Mouse (Mus musculus): Measurements from ENCODE around the gene Arfip1. TPM values are rescaled to one million over a fixed set of nuclear protein-coding genes. Genes with fewer than 3 reads are reported as not detected.

Gene Arfip1
- polyA plus RNA-seq, 1 experiment: 16.6 TPM

GRCm38 (mm10) chr3:84505193-84505592 is 77.2 kb downstream of the Arfip1 start:
- TF ChIP-seq CTCF (IDR thresholded peaks at IDR 0.05; ENCODE audit: borderline replicate concordance, insufficient read depth, low read depth, low read length) (no peak), POLR2A (IDR thresholded peaks at IDR 0.05; ENCODE audit: borderline replicate concordance, insufficient read depth, low read length) (no peak)
- 90% methylated on average over 4 of the region's 4 CpGs for WGBS

GRCm38 (mm10) chr3:84504291-84504690 is 78.1 kb downstream of the Arfip1 start:
- Histone ChIP-seq H3K4me3 (replicated peaks; ENCODE audit: insufficient read depth, low read depth, low read length) (no peak overlapping the region), H3K27me3 (ENCODE audit: control insufficient read depth, insufficient read depth, low read length) (no peaks in the 10 kb centered on the region), H3K4me1 (ENCODE audit: control insufficient read depth, insufficient read depth, low read length) (no peaks in the 10 kb centered on the region), H3K27ac (ENCODE audit: insufficient read depth, low read length) (no peak overlapping the region)
- no peak for TF ChIP-seq CTCF (IDR thresholded peaks at IDR 0.05; ENCODE audit: borderline replicate concordance, insufficient read depth, low read depth, low read length)
- no peak for TF ChIP-seq POLR2A (IDR thresholded peaks at IDR 0.05; ENCODE audit: borderline replicate concordance, insufficient read depth, low read length)
- WGBS: 94% methylated on average over 8 of the region's 8 CpGs
- no peak for DNase-seq

More at GRCm38 (mm10) chr3:84505193-84505592, 77.2 kb downstream of the Arfip1 start:
- Histone ChIP-seq H3K27ac (ENCODE audit: insufficient read depth, low read length) (no peak overlapping the region), H3K4me1 (ENCODE audit: control insufficient read depth, insufficient read depth, low read length) (no peaks in the 10 kb centered on the region), H3K4me3 (replicated peaks; ENCODE audit: insufficient read depth, low read depth, low read length) (no peak overlapping the region), H3K27me3 (ENCODE audit: control insufficient read depth, insufficient read depth, low read length) (no peaks in the 10 kb centered on the region)
- DNase-seq: no peak

- WGBS: 81% methylated on average over 2 of the region's 2 CpGs
Measured at GRCm38 (mm10) chr3:84502101-84502500, 80.3 kb downstream of the Arfip1 start.

GRCm38 (mm10) chr3:84500491-84500890 is 81.9 kb downstream of the Arfip1 start:
- 83% methylated on average over 10 of the region's 10 CpGs for WGBS
- no peak overlapping the region for H3K4me3 ChIP-seq (replicated peaks; ENCODE audit: insufficient read depth, low read depth, low read length)
- H3K4me1 ChIP-seq (ENCODE audit: control insufficient read depth, insufficient read depth, low read length): no peaks in the 10 kb centered on the region
- no peaks in the 10 kb centered on the region for H3K27me3 ChIP-seq (ENCODE audit: control insufficient read depth, insufficient read depth, low read length)
- H3K27ac ChIP-seq (ENCODE audit: insufficient read depth, low read length): peak overlapping the region; percentile 34; the same call in 1 of the 2 replicates
- no peak for DNase-seq
- TF ChIP-seq POLR2A (IDR thresholded peaks at IDR 0.05; ENCODE audit: borderline replicate concordance, insufficient read depth, low read length) (no peak), CTCF (IDR thresholded peaks at IDR 0.05; ENCODE audit: borderline replicate concordance, insufficient read depth, low read depth, low read length) (no peak)

More at GRCm38 (mm10) chr3:84502101-84502500, 80.3 kb downstream of the Arfip1 start:
- TF ChIP-seq POLR2A (IDR thresholded peaks at IDR 0.05; ENCODE audit: borderline replicate concordance, insufficient read depth, low read length) (no peak), CTCF (IDR thresholded peaks at IDR 0.05; ENCODE audit: borderline replicate concordance, insufficient read depth, low read depth, low read length) (no peak)
- H3K27me3 ChIP-seq (ENCODE audit: control insufficient read depth, insufficient read depth, low read length): no peaks in the 10 kb centered on the region
- no peak for DNase-seq
- no peak overlapping the region for H3K27ac ChIP-seq (ENCODE audit: insufficient read depth, low read length)
- no peak overlapping the region for H3K4me3 ChIP-seq (replicated peaks; ENCODE audit: insufficient read depth, low read depth, low read length)
- H3K4me1 ChIP-seq (ENCODE audit: control insufficient read depth, insufficient read depth, low read length): no peaks in the 10 kb centered on the region

GRCm38 (mm10) chr3:84497718-84498117 is 84.7 kb downstream of the Arfip1 start:
- H3K4me3 ChIP-seq (replicated peaks; ENCODE audit: insufficient read depth, low read depth, low read length): no peak overlapping the region
- H3K27ac ChIP-seq (ENCODE audit: insufficient read depth, low read length): no peak overlapping the region
- no peak for DNase-seq
- no peaks in the 10 kb centered on the region for H3K27me3 ChIP-seq (ENCODE audit: control insufficient read depth, insufficient read depth, low read length)
- no peaks in the 10 kb centered on the region for H3K4me1 ChIP-seq (ENCODE audit: control insufficient read depth, insufficient read depth, low read length)
- WGBS: 84% methylated on average over 11 of the region's 11 CpGs
- no peak for TF ChIP-seq CTCF (IDR thresholded peaks at IDR 0.05; ENCODE audit: borderline replicate concordance, insufficient read depth, low read depth, low read length)
- TF ChIP-seq POLR2A (IDR thresholded peaks at IDR 0.05; ENCODE audit: borderline replicate concordance, insufficient read depth, low read length): no peak

GRCm38 (mm10) chr3:84492657-84493056 is 89.8 kb downstream of the Arfip1 start:
- WGBS: 96% methylated on average over 8 of the region's 8 CpGs
- TF ChIP-seq CTCF (IDR thresholded peaks at IDR 0.05; ENCODE audit: borderline replicate concordance, insufficient read depth, low read depth, low read length): no peak
- TF ChIP-seq POLR2A (IDR thresholded peaks at IDR 0.05; ENCODE audit: borderline replicate concordance, insufficient read depth, low read length): no peak
- Histone ChIP-seq H3K4me3 (replicated peaks; ENCODE audit: insufficient read depth, low read depth, low read length) (no peak overlapping the region), H3K27ac (ENCODE audit: insufficient read depth, low read length) (no peak overlapping the region), H3K27me3 (ENCODE audit: control insufficient read depth, insufficient read depth, low read length) (no peaks in the 10 kb centered on the region), H3K4me1 (ENCODE audit: control insufficient read depth, insufficient read depth, low read length) (no peaks in the 10 kb centered on the region)
- no peak for DNase-seq

GRCm38 (mm10) chr3:84492148-84492547 is 90.3 kb downstream of the Arfip1 start:
- Histone ChIP-seq H3K27me3 (ENCODE audit: control insufficient read depth, insufficient read depth, low read length) (no peaks in the 10 kb centered on the region), H3K4me3 (replicated peaks; ENCODE audit: insufficient read depth, low read depth, low read length) (no peak overlapping the region), H3K27ac (ENCODE audit: insufficient read depth, low read length) (no peak overlapping the region), H3K4me1 (ENCODE audit: control insufficient read depth, insufficient read depth, low read length) (no peaks in the 10 kb centered on the region)
- TF ChIP-seq POLR2A (IDR thresholded peaks at IDR 0.05; ENCODE audit: borderline replicate concordance, insufficient read depth, low read length): no peak
- no peak for TF ChIP-seq CTCF (IDR thresholded peaks at IDR 0.05; ENCODE audit: borderline replicate concordance, insufficient read depth, low read depth, low read length)
- 83% methylated on average over 4 of the region's 4 CpGs for WGBS
- DNase-seq: no peak

GRCm38 (mm10) chr3:84488716-84489115 is 93.7 kb downstream of the Arfip1 start:
- 60% methylated on average over 6 of the region's 6 CpGs for WGBS
- H3K4me3 ChIP-seq (replicated peaks; ENCODE audit: insufficient read depth, low read depth, low read length): no peak overlapping the region
- peak in 1 of 2 experiments; percentile 28 for DNase-seq
- TF ChIP-seq POLR2A (IDR thresholded peaks at IDR 0.05; ENCODE audit: borderline replicate concordance, insufficient read depth, low read length) (no peak), CTCF (IDR thresholded peaks at IDR 0.05; ENCODE audit: borderline replicate concordance, insufficient read depth, low read depth, low read length) (no peak)
- H3K4me1 ChIP-seq (ENCODE audit: control insufficient read depth, insufficient read depth, low read length): no peaks in the 10 kb centered on the region
- peak overlapping the region; percentile 63; the same call in 1 of the 2 replicates for H3K27ac ChIP-seq (ENCODE audit: insufficient read depth, low read length)
- H3K27me3 ChIP-seq (ENCODE audit: control insufficient read depth, insufficient read depth, low read length): no peaks in the 10 kb centered on the region
